Mouse (Mus musculus): ENCODE measurements around the gene Ddx54. TPM values are rescaled to one million over a fixed set of nuclear protein-coding genes. Genes with fewer than 3 reads are reported as not detected.

Gene Ddx54
- polyA plus RNA-seq (2012; rRNA removed), result 12.0 and 12.6 TPM in 2 replicates

GRCm38 (mm10) chr5:120612442-120612821 is at the start of gene Ddx54, which contains the start of gene Rita1:
Ddx54 (plus strand) TSS chr5:120612739.
Rita1 (minus strand) TSS chr5:120612589.

GRCm38 (mm10) chr5:120588569-120589094 is 23.9 kb upstream of the Ddx54 start, which contains the start of the genes Tpcn1 and Iqcd:
Tpcn1 (minus strand) TSS chr5:120588673.
Iqcd (plus strand) TSS chr5:120589016.

GRCm38 (mm10) chr5:120634131-120634530 is 21.6 kb downstream of the Ddx54 start, which contains the start of gene Cfap73:
Cfap73 (minus strand) TSS chr5:120634235.

GRCm38 (mm10) chr5:120648569-120649373 is 36.2 kb downstream of the Ddx54 start, which contains the start of gene Rasal1:
Rasal1 (plus strand) TSS chr5:120648812.

Other genes with a start within 250 kb of the Ddx54 start
- gene Lhx5, start 181.0 kb upstream of the Ddx54 start, polyA plus RNA-seq (2012; rRNA removed), result not detected in 2 replicates
- 0.88 and 0.89 TPM in 2 replicates for gene Sdsl, start 139.9 kb upstream of the Ddx54 start, polyA plus RNA-seq (2012; rRNA removed)
- gene Sds, start 136.2 kb upstream of the Ddx54 start, polyA plus RNA-seq (2012; rRNA removed), result 0.25 and 0.36 TPM in 2 replicates
- 3.5 and 4.3 TPM in 2 replicates for gene Plbd2, start 109.1 kb upstream of the Ddx54 start, polyA plus RNA-seq (2012; rRNA removed)
- 4.6 and 5.9 TPM in 2 replicates for gene Slc8b1, start 101.6 kb upstream of the Ddx54 start, polyA plus RNA-seq (2012; rRNA removed)
- 15.0 and 18.2 TPM in 2 replicates for gene Tpcn1, start 24.1 kb upstream of the Ddx54 start, polyA plus RNA-seq (2012; rRNA removed)
- 2.0 and 2.3 TPM in 2 replicates for gene Iqcd, start 23.7 kb upstream of the Ddx54 start, polyA plus RNA-seq (2012; rRNA removed)
- gene Rita1, start 150 bp upstream of the Ddx54 start, polyA plus RNA-seq (2012; rRNA removed), result 4.2 and 5.6 TPM in 2 replicates
- not detected in 2 replicates for gene Cfap73, start 21.5 kb downstream of the Ddx54 start, polyA plus RNA-seq (2012; rRNA removed)
- gene Rasal1, start 36.1 kb downstream of the Ddx54 start, polyA plus RNA-seq (2012; rRNA removed), result 0.07 and 0.08 TPM in 2 replicates
- 0.03 and 0.15 TPM in 2 replicates for gene Dtx1, start 99.2 kb downstream of the Ddx54 start, polyA plus RNA-seq (2012; rRNA removed)
- gene Oas2, start 137.1 kb downstream of the Ddx54 start, polyA plus RNA-seq (2012; rRNA removed), result 1.3 and 2.1 TPM in 2 replicates
- gene Oas3, start 164.9 kb downstream of the Ddx54 start, polyA plus RNA-seq (2012; rRNA removed), result 0.19 and 1.0 TPM in 2 replicates
- gene Oas1e, start 182.8 kb downstream of the Ddx54 start, polyA plus RNA-seq (2012; rRNA removed), result 0.01 TPM in 1 of 2 replicates, not detected in the other
- gene Oas1c, start 199.8 kb downstream of the Ddx54 start, polyA plus RNA-seq (2012; rRNA removed), result 0.15 and 0.44 TPM in 2 replicates
- gene Oas1f, start 234.6 kb downstream of the Ddx54 start, polyA plus RNA-seq (2012; rRNA removed), result not detected in 2 replicates
- not detected in 2 replicates for gene Oas1h, start 248.7 kb downstream of the Ddx54 start, polyA plus RNA-seq (2012; rRNA removed)

Measured in liver, embryonic 14 days (tissue).